Mouse (Mus musculus): ENCODE data around the gene Nsun6.
A peak's percentile ranks its signal among the peaks of the same experiment; 100 is the strongest.

Gene Nsun6

GRCm38 (mm10) chr2:15054945-15055637 is at the start of gene Nsun6:
TSS of gene Nsun6 (minus strand) at chr2:15055069.
- DNase-seq (ENCODE audit: low spot score in 2 of 2): peak; percentile 95

DNA sequence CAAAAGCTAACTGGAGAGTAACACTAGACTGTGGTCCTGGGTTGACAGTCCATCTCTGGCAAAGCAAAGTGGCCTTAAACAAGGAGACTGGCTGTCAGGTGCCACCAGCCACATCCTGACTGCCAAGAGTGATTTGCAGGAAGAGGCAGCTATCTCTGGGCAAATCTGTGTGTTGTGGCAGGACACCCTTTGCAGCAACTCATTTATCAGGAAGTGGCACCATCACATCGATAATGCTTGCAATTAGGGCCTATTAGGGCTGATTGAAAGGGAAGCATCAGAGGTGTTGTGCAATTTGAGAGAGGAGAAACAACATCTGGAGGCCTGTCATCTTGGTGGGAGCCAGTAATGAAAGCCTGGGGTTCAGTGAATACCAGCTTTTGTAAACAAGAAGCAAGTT is 49.5 kb upstream of the Nsun6 start:
- no peak for DNase-seq (ENCODE audit: low spot score in 2 of 2)

DNA sequence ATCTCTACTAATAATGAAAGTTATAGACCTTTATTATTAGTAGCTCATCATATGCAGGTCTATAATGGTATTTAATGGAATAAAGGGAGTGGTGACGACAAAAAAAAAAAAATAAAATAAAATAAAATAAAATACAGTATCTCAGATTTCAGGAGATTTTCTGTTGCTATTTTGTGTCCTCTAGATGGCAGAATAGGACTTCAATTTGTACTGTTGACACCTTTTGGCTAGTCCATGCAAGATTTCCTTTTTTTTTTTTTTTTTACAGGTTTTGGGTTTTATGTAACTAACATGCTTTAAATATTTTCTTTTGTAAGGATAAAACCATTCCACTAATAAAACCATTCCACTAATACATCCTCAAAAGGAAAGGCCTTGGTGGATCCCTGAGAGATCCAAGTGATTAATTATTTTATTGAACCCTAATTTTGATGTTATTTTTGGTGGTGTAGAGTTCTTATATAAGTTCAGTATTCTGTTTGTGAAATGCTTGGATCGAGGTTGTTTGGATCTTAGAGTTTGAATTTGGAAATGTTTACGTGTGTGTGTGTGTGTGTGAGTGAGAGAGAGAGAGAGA is 41.7 kb upstream of the Nsun6 start:
- DNase-seq (ENCODE audit: low spot score in 2 of 2): no peak

DNA sequence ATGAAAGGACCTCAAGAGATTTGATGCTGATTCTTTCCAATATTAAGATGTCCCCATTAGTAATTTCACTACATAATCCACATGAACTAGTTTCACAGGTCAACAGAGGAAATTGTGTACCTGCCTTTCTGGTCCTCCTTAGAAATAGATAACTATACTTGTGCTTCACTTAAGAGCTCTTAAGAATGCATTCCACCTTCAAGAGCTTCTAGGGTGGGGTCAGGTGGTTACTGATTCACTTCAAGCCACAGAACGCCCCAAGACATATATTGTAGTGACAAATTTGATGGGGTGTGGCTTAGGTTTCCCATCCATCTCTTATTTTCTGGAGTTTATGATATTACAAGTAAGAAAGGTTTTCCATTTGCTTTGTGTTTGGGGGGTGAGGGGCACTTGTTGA is 32.4 kb upstream of the Nsun6 start:
- DNase-seq (ENCODE audit: low spot score in 2 of 2): no peak

GRCm38 (mm10) chr2:15083702-15084101 is 28.8 kb upstream of the Nsun6 start:
- DNase-seq (ENCODE audit: low spot score in 2 of 2): no peak

DNA sequence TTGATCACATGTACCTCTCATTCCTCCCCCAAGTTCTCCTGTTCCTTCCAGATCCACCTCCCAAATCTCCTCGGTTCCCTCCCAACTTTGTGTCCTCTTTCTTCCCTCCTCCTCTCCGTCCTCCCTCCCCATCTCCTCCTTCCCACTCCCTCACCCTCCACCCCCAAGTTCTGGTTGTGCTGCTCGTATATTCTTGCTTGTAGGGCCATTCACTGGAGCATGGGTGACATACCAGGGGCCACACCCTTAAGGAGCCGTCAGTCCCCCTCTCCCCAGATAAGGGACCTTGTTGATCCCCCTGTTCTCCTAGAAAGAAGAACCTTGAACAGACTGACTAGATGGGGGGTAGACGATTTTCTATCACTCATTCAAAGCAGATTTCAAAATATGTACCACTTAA is 12.2 kb upstream of the Nsun6 start:
- no peak for DNase-seq (ENCODE audit: low spot score in 2 of 2)

DNA sequence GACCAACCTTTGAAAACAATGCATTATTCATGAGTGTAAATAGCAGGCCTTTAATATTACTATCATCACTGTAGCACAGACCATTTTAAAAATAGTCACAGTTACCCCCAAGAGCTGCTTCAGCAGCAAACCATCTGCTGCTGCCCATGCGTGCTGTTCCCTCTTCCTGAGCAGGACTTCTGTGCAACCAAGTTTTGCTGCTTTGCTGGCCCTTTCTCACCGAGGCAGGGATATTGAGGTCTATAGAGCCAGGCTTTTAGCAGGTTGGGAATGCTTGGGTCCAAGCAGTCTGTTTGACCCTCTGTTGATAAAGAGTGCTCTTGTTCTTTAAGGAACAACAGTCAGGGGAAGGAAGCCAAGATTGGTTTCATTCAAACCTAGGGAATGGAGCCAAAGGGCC is 10.6 kb upstream of the Nsun6 start:
- DNase-seq (ENCODE audit: low spot score in 2 of 2): no peak

GRCm38 (mm10) chr2:15064380-15065269 is 9.8 kb upstream of the Nsun6 start:
- no peak for DNase-seq (ENCODE audit: low spot score in 2 of 2)

- DNase-seq (ENCODE audit: low spot score in 2 of 2): no peak
These were observed 8.9 kb upstream of the Nsun6 start for GRCm38 (mm10) chr2:15063815-15064214.

- no peak for DNase-seq (ENCODE audit: low spot score in 2 of 2)
These were observed 6.0 kb upstream of the Nsun6 start for GRCm38 (mm10) chr2:15060856-15061255.

DNA sequence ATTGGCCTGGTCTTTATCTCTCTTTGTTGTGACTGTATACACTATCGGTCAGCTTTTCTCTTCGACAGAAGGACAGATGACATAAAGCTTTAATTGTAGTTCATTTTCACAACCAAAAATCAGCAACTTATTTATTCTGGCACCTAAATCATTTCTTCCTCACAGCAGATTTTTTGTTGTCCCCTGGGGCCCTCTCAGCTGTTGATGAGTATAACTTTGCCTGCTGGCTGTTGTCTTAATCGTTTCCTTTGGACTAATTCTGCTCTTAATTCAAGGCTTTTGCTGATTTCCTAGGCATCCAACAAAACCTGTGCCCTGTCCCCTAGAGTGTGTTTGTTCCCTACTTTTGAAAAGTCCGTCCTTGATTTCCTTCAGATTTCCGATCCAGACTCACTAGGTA is 3.4 kb upstream of the Nsun6 start:
- no peak for DNase-seq (ENCODE audit: low spot score in 2 of 2)

DNA sequence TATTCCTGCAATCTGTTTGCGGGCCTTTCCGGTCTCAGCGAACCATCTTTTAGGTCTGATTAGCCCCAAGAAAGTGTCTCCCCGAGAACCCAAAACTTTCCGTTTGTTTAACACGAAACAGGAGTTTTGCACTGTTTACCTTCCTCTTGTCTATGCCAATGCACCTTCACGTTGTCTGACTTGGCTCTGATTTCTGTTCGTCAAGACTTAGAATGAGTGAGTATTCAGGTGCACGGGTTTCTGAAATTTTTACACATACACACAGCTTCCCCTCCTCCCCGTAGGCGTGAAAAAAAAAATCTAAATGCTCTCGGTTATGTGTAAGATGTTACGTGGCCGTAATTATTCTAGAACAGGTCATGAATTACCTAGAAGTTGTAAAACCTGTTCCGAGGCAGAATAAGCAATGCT is 877 bp upstream of the Nsun6 start:
- DNase-seq (ENCODE audit: low spot score in 2 of 2): no peak

- no peak for DNase-seq (ENCODE audit: low spot score in 2 of 2)
These were observed 373 bp downstream of the Nsun6 start for GRCm38 (mm10) chr2:15054496-15054895.

- DNase-seq (ENCODE audit: low spot score in 2 of 2): peak; percentile 88 to 90
These were observed 5.6 kb downstream of the Nsun6 start, which contains the start of gene Arl5b for GRCm38 (mm10) chr2:15049117-15049873. TSS of gene Arl5b (plus strand) at chr2:15049395.

DNA sequence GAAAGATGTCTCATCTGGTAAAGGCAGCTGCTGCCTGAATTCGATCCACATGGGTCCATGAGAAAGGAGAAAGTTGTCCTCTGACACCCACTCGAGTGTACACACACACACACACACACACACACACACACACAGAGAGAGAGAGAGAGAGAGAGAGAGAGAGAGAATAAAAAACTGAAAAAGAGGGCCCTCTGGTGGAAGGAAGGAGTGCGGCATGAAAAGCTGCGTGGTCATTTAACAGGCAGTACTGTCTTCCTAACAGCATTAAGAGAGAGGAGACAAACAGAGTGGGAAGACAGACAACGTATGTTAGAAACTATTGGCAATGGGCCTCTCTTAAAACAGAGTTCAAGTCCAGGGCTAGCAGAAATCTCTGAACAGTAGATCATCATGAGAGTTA is 14.5 kb downstream of the Nsun6 start:
- peak in 1 of 2 experiments; percentile 20 for DNase-seq (ENCODE audit: low spot score in 2 of 2)

- DNase-seq (ENCODE audit: low spot score in 2 of 2): no peak
These were observed 16.2 kb downstream of the Nsun6 start for GRCm38 (mm10) chr2:15038705-15039104.

DNA sequence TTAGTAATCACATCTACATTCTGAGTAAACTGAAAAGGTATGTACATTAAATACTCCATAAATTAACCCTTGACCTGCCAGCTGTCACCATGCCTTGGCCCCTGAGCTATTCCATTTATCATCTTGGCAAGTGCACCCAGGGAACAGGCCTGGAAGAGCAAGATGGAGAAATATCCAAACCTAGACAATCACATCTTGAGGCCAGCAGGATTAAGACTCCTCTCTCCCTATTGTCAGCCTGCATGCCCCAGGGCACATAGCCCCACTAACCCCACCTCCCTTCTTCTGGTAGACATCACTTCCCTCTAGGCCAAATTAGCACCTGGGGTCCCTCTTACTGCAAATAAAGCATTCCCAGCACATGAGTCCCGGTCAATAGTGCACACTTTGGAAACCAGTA is 27.1 kb downstream of the Nsun6 start:
- no peak for DNase-seq (ENCODE audit: low spot score in 2 of 2)

DNA sequence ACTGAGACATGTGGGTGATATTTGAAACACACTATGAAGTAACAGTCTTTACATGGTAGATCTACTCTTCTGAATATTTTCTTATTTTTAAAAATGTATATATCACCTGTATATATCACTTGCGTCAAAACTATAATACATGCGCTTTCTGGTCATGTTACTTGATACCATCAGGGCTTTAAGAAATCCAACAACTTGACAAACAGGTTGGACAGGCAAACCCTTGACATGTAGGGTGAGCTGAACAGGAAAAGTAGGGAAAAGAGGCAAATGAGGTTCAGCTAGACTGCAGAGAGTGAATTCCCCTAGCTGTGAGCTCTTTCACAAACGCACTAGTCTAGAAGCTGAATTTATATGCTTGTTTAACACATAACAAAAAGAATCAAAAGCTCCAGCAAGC is 28.1 kb downstream of the Nsun6 start:
- DNase-seq (ENCODE audit: low spot score in 2 of 2): no peak

GRCm38 (mm10) chr2:15008072-15008471 is 46.8 kb downstream of the Nsun6 start:
- DNase-seq (ENCODE audit: low spot score in 2 of 2): no peak

DNA sequence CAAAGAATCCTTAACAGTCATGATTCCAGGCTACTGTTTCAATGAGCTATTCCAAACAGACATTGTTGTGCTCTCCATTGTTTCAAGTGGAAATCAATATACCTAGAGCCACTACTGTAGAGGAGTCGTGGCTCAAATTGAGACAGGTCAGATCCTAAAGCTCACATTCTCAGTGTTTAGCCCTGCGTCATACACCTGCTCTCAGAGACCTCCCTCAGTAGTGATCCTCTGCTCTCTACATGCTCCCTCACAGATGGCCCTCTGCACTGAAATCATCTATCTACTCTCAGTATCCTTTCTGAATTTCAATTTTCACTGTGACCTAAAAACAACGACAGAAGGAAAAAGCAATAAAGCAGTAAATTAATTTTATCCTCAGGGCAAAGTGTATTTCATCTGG is 47.3 kb downstream of the Nsun6 start:
- no peak for DNase-seq (ENCODE audit: low spot score in 2 of 2)

DNA sequence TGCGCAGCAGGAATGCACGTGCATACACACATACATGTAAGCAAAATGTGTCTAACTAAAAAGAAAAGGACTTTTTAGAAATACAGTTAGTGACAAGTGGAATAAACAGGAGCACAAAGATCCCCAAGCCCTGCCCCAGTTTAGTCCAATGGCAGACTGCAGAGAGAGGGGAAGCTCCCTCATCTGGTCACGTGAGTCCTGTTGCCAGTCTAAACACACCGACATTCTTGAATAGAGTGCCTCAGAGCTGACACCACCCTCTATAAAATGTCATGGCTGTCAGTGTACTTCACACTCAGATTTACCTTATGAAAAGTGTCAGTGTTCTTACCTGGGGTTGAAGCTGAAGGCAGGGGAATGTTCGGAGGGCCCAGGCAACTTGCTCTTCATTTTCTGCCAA is 57.0 kb downstream of the Nsun6 start:
- no peak for DNase-seq (ENCODE audit: low spot score in 2 of 2)

DNA sequence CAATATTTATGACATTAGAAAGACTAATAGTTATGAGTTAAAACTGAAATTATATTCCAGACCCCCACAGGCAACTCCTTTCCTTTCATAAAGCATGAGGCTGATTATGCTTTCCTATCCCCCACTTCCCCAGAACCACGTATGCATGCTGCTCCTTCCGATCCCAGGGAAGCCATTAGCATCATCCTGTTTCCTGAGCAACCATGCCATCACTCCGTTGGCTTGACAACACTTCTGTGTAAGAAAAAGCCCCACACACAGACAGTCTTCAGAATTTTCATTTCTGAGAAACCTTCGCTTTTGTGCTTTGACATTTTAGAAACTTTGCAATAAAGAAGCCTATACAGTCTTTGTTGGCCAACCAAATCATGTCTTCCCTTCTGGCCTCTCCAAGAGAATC is 58.8 kb downstream of the Nsun6 start:
- peak in 1 of 2 experiments; percentile 19 for DNase-seq (ENCODE audit: low spot score in 2 of 2)
